Mouse (Mus musculus) testis, adult 2 months (tissue): ENCODE results near the gene Btbd9.

Source experiments
- CTCF ChIP-seq: fragments of 200-500 bp; IDR thresholded peaks from 2 replicates; pipeline ENCODE4 v1.5.1; 2012; ENCODE audit warnings: low read depth, mild to moderate bottlenecking, inconsistent platforms, low read length, moderate library complexity; ENCODE audit not compliant: control insufficient read depth, insufficient read depth, insufficient replicate concordance
- POLR2A ChIP-seq: fragments of 200-500 bp; IDR thresholded peaks from 2 replicates; pipeline ENCODE4 v1.6.1; 2012; ENCODE audit warnings: low read depth, mild to moderate bottlenecking, inconsistent platforms, low read length, moderate library complexity; ENCODE audit not compliant: control insufficient read depth

DNA sequence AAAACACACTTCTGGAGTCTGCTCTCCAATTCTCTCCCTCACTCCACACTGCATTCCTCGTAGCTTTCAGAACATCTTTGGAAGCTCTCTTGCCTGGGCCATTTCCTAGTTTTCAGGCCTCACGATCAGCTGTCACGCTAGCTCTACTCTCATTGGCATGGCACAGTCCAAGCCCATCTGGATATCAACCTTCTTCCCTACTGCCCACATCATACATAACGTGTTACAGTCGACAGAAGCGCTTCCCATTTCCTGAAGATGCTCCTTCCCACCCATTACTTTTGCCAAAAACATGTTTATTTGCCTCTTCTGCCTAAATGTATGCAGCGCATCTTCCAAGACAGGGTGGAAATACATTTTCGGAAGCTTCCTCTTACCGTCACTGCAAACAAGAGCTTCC is 147.6 kb downstream of the Btbd9 start:
- TF ChIP-seq CTCF (no peak), POLR2A (no peak)
